Mouse (Mus musculus): ENCODE results near the gene Gcnt1. TPM values are rescaled to one million over a fixed set of nuclear protein-coding genes. Genes with fewer than 3 reads are reported as not detected.
A peak's percentile ranks its signal among the peaks of the same experiment; 100 is the strongest.

Gcnt1 gene
- polyA plus RNA-seq, 1 experiment = 158 TPM

DNA sequence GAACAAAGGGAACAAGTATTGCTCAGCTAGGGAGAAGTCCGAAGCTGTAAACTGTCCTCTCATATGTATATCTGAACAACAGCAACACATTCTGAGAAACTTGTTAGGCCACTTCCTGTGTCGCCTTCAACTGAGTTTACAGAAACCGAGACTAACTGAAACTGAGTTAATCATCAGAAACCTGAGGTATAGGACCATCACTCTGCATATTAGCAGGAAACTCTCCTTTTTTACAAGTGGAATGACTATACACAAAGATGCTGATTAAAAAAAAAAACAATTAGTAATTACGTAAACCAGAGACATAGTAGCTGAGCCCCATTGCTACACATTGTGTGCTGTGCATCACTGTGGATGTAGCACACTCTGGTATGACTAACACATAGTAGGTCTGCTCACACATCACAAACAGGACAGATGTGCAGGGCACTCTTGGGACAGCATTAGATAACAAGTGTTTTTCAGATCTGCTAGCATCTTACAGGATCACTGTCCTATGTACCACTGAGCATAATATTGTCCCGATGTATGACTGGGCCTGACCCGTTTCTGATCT, 77.4 kb downstream of the Gcnt1 start:
- Histone ChIP-seq H3K36me3 (ENCODE audit: control insufficient read depth, insufficient read depth, low read length) (no peaks in the 10 kb centered on the region), H3K27me3 (replicated peaks; ENCODE audit: control insufficient read depth, insufficient read depth, low read length) (no peaks in the 10 kb centered on the region), H3K4me3 (ENCODE audit: insufficient read depth, low read depth, low read length) (no peak overlapping the region), H3K4me1 (ENCODE audit: control insufficient read depth, insufficient read depth, low read length) (no peaks in the 10 kb centered on the region), H3K27ac (ENCODE audit: insufficient read depth, low read depth, low read length) (no peak overlapping the region)
- WGBS = 87% methylated on average over 6 of the region's 6 CpGs
- TF ChIP-seq CTCF (conservative IDR thresholded peaks at IDR 0.05; ENCODE audit: insufficient read depth, insufficient read length, low read depth, low read length) (no peak), POLR2A (IDR thresholded peaks at IDR 0.05; ENCODE audit: low read depth, low read length) (no peak)
- no peak for DNase-seq

DNA sequence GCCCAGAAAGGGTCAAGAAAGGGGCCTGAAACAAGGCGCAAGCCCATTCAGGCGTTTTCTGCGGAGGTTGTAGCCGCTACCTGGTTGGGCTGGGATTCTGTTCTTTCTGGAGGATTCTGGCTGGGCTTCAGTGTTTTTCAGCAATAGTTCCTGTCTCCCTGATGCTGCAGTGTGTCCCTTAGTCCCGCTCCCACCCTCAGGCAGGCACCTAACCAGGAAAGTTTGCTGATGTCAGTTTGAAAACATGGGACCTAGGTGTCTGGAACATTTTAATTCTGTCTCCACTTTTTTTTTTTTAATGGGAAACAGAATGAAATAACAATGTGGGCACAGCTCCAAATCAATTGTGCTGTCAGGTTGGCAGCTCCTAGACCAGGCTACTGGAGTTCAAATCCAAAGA, 78.5 kb downstream of the Gcnt1 start:
- H3K27ac ChIP-seq (ENCODE audit: insufficient read depth, low read depth, low read length) = no peak overlapping the region
- no peak overlapping the region for H3K4me3 ChIP-seq (ENCODE audit: insufficient read depth, low read depth, low read length)
- 48% methylated on average over 5 of the region's 5 CpGs for WGBS
- peak; percentile 63 for DNase-seq
- H3K4me1 ChIP-seq (ENCODE audit: control insufficient read depth, insufficient read depth, low read length) = no peaks in the 10 kb centered on the region
- no peaks in the 10 kb centered on the region for H3K36me3 ChIP-seq (ENCODE audit: control insufficient read depth, insufficient read depth, low read length)
- TF ChIP-seq POLR2A (IDR thresholded peaks at IDR 0.05; ENCODE audit: low read depth, low read length) (no peak), CTCF (conservative IDR thresholded peaks at IDR 0.05; ENCODE audit: insufficient read depth, insufficient read length, low read depth, low read length) (no peak)
- no peaks in the 10 kb centered on the region for H3K27me3 ChIP-seq (replicated peaks; ENCODE audit: control insufficient read depth, insufficient read depth, low read length)

DNA sequence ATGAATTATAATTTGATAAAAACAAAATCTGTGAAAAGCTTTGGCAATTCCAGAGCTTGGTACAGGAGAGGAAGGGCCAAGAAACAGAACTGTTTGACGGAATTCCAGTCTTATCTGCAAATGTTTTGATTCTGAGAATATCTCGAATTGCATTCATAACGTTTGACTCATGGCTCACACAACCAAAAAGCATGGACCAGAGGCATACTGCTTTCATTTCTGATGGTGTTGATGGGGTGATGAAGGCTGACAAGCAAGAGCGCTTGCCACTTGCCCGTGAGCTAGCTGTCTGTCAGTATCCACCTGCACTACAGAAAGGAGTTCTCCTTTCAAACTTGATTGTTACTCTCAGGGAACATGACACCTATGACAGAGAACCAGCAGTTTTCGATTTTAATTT, 83.1 kb downstream of the Gcnt1 start:
- Histone ChIP-seq H3K4me1 (ENCODE audit: control insufficient read depth, insufficient read depth, low read length) (no peaks in the 10 kb centered on the region), H3K4me3 (ENCODE audit: insufficient read depth, low read depth, low read length) (no peak overlapping the region), H3K27me3 (replicated peaks; ENCODE audit: control insufficient read depth, insufficient read depth, low read length) (no peaks in the 10 kb centered on the region), H3K27ac (ENCODE audit: insufficient read depth, low read depth, low read length) (peak overlapping the region; percentile 87; the same call in 1 of the 2 replicates), H3K36me3 (ENCODE audit: control insufficient read depth, insufficient read depth, low read length) (no peaks in the 10 kb centered on the region)
- 63% methylated on average over 6 of the region's 6 CpGs for WGBS
- no peak for DNase-seq
- TF ChIP-seq CTCF (conservative IDR thresholded peaks at IDR 0.05; ENCODE audit: insufficient read depth, insufficient read length, low read depth, low read length) (no peak), POLR2A (IDR thresholded peaks at IDR 0.05; ENCODE audit: low read depth, low read length) (no peak)

DNA sequence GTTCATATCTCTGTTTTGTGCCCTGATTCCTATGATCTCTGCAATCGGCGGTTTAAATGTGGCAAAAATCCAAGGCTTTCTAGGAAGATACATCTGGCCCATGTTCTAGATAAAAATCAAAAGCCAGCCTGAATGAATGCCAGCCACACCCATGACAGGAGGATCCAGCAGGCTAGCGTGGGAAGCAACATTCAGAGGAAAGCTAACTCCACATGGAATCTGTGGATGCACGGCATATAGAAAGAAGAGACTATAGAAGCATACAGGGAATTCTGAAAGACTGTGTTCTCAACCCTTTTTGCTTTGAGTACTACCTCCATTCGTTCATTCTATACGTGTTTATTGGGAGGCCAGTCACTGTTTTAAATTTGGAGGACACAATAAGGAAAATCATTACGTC, 86.6 kb downstream of the Gcnt1 start:
- H3K27ac ChIP-seq (ENCODE audit: insufficient read depth, low read depth, low read length) = no peak overlapping the region
- DNase-seq = no peak
- no peak overlapping the region for H3K4me3 ChIP-seq (ENCODE audit: insufficient read depth, low read depth, low read length)
- H3K4me1 ChIP-seq (ENCODE audit: control insufficient read depth, insufficient read depth, low read length) = no peaks in the 10 kb centered on the region
- WGBS = 75% methylated on average over 7 of the region's 7 CpGs
- H3K27me3 ChIP-seq (replicated peaks; ENCODE audit: control insufficient read depth, insufficient read depth, low read length) = no peaks in the 10 kb centered on the region
- no peaks in the 10 kb centered on the region for H3K36me3 ChIP-seq (ENCODE audit: control insufficient read depth, insufficient read depth, low read length)
- TF ChIP-seq POLR2A (IDR thresholded peaks at IDR 0.05; ENCODE audit: low read depth, low read length) = no peak
- TF ChIP-seq CTCF (conservative IDR thresholded peaks at IDR 0.05; ENCODE audit: insufficient read depth, insufficient read length, low read depth, low read length) = no peak

DNA sequence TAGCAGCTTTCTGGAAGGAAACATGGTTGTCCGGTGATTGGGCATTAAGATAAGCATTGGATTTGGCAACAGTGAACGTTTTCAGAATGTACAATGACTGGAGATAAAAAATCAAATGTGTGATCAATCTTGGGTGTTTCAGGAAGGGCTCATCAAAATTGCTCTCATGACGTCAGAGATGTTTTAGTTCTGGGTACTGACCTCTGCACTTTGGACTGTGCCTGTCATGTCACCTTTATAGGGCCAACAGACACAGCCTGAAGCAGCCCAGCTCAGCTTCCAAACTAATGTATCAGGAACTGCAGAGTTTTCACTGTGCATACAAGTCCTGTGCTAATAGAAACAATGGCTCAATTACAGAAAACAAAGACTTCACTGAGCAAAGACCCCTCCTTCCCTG, 89.3 kb downstream of the Gcnt1 start:
- no peak for TF ChIP-seq POLR2A (IDR thresholded peaks at IDR 0.05; ENCODE audit: low read depth, low read length)
- no peak for TF ChIP-seq CTCF (conservative IDR thresholded peaks at IDR 0.05; ENCODE audit: insufficient read depth, insufficient read length, low read depth, low read length)
- DNase-seq = peak; percentile 29
- Histone ChIP-seq H3K27ac (ENCODE audit: insufficient read depth, low read depth, low read length) (no peak overlapping the region), H3K27me3 (replicated peaks; ENCODE audit: control insufficient read depth, insufficient read depth, low read length) (no peaks in the 10 kb centered on the region), H3K4me3 (ENCODE audit: insufficient read depth, low read depth, low read length) (no peak overlapping the region), H3K4me1 (ENCODE audit: control insufficient read depth, insufficient read depth, low read length) (no peaks in the 10 kb centered on the region), H3K36me3 (ENCODE audit: control insufficient read depth, insufficient read depth, low read length) (no peaks in the 10 kb centered on the region)
- 43% methylated on average over 3 of the region's 3 CpGs for WGBS

DNA sequence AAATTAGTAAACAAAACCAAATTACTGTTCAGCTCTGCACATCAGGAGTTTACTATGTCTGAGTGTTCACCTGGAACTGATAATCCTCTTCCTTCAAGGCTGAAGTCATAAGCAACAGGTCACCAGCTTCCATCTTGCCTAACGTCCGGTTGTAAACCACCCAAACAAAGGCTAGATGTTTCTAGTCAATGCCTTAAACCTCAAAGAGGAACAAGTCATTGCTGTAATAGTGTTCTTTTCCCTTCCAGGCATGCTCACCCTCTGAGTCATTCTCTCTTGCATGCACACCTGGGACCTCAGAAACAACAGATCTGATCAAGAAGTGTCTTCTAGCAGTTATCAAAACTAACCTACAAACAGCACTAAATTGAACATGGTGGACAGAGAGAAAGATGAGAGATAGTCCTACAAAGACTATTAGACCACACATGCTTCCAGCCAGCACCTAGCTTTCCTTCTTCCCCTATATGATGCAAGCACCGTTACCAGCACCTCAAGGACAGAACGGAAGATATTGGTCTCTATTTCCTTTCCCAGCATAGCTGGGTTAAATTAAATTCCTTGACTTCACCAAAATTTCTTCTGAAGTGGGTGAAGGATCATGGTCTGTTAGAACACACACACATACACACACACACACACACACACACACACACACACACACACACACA, 94.1 kb downstream of the Gcnt1 start:
- TF ChIP-seq POLR2A (IDR thresholded peaks at IDR 0.05; ENCODE audit: low read depth, low read length) (no peak), CTCF (conservative IDR thresholded peaks at IDR 0.05; ENCODE audit: insufficient read depth, insufficient read length, low read depth, low read length) (no peak)

More for the DNA sequence above, 94.1 kb downstream of the Gcnt1 start:
- DNase-seq = no peak
- 92% methylated on average over 4 of the region's 4 CpGs for WGBS
- Histone ChIP-seq H3K4me1 (ENCODE audit: control insufficient read depth, insufficient read depth, low read length) (no peaks in the 10 kb centered on the region), H3K36me3 (ENCODE audit: control insufficient read depth, insufficient read depth, low read length) (no peaks in the 10 kb centered on the region), H3K27me3 (replicated peaks; ENCODE audit: control insufficient read depth, insufficient read depth, low read length) (no peaks in the 10 kb centered on the region), H3K4me3 (ENCODE audit: insufficient read depth, low read depth, low read length) (no peak overlapping the region), H3K27ac (ENCODE audit: insufficient read depth, low read depth, low read length) (no peak overlapping the region)

Other genes starting within 250 kb of the Gcnt1 start
- gene Rfk, start 21.2 kb upstream of the Gcnt1 start, polyA plus RNA-seq (2012; rRNA removed) = 88.3 and 98.3 TPM in 2 replicates

All from kidney, adult 2 months (tissue).